Mouse (Mus musculus) layer of hippocampus, postnatal 10 days (tissue): Measurements from ENCODE around the gene Rab23. TPM values are rescaled to one million over a fixed set of nuclear protein-coding genes. Genes with fewer than 3 reads are reported as not detected.

Experiments used
- DNase-seq, 2 experiments: peaks; one replicate each; pipeline ENCODE4 v3.0.0; 2021; ENCODE audit warnings: low spot score in 2 of 2
- long read RNA-seq: library from polyadenylated mRNA; stranded (forward); transcript quantifications from one replicate; pipeline ENCODE4 v2.0.0, GENCODE M21; 2023
- total RNA-seq, 2 experiments: library from RNA; stranded (reverse); gene quantifications; 2 replicates each; pipeline ENCODE4 v1.2.3; 2021

The Rab23 gene
- 10 to 100 TPM; 27.7 to 34.2 TPM for total RNA-seq
- long read RNA-seq, full-length matches to known transcripts = 5 of 14 reads
- long read RNA-seq, partial matches to known transcripts = 0 of 14 reads
- long read RNA-seq, other reads (novel, unspliced or antisense) = 9 of 14 reads

DNA sequence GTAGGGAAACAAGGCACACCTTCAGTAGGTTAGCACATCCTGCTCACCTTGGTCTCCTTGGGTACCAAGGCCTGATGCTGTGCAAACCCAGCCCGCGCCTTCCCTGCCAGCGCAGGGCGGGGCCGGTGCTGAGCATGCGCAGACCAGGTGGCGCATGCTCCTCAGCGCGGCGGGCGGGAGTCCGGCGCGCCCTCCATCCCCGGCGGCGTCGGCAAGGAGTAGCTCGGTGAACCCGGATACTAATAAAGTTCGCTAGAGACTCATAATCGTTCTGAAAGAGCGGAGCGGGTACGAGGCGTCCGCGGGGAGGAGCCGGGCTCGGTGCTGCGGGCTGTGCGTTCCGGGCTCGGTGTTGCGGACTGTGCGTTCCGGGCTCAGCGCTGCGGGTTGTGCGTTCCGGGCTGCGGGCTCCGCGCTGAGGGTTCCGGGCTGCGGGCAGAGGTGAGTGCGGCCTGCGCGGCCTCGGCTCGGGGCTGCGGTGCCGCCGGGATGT, at the start of gene Rab23:
Gene Rab23 (plus strand): TSS at position 155 of the 493 bp plus-strand sequence.
- peak; percentile 82 to 89 for DNase-seq

DNA sequence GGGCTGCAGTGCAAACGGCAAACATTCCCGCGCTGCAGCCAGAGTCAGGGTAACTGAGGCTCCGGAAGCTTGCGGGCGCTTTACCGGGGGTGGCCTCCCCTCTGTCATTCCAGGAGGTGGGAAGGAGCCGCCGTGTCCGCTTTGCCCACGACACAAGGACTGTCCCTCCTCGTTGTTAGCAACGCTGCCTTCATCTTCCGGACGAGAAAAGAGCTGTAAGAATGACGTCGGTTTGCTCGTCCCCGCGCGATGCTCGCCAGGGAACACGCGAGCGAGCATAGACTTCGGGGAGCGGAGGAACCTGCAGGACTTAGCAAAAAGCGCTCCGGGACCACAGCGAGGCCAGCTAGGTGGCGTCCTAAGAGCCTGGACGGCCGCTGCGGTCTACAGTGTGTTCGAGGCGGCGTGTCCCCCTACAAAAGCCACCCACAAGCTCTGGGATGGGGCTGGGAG, 49.5 kb upstream of the Rab23 start:
- DNase-seq = peak; percentile 49 to 61

DNA sequence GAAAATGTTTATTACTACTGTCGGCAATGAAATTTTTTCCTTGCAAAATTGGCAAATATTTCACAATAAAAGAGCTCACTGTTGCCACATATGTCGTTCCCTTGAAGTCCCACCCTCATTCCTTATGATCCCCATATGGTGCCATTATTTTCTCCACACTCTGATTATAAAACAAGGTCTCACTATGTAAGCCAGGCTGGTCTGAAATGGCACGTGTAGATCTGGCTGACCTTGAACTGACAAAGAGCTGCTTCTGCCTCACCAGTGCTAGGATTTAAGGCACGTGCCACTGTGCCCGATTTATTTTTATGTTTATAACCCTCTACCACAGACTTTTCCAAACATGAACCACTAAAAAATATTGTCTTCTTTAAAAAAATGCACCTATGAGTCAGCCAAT, 48.2 kb upstream of the Rab23 start:
- no peak for DNase-seq

DNA sequence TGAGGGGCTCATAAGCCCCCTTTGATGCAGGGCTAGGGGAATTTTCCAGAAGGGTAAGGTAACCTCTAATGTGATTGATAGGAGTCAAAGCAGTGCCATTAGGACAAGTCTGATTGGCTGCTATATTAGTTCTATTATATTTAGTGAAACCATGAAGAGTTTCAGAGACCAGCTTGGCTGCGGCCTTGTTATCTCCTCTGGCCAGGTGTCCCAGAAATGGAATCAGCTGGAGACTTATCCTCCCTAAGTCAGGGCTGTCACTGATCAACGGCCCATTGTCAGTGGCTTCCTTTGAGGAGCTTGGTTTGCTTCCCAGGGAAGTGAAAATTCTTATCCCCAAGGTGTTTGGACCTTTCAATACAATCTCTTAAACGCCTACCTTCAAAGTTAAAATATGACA, 47.6 kb upstream of the Rab23 start:
- no peak for DNase-seq

DNA sequence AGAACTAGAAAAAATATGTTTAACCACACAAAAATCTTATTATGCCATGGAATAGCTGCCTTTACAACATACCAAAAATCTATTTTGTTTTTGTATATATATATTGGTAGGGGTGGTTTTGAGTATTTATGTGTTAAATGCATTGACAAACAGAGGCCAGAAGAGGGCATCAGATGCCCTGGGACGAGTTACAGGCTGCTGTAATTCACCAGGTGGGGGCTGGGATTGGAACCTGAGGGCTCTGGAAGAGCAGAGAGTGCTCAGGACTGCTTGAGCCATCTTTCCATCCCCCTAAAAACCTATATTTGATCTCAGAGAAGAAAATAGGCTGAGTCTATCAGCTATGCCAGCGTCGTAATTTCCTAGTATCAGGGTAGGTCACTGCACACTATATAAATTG, 47.2 kb upstream of the Rab23 start:
- DNase-seq = peak; percentile 37 to 54

DNA sequence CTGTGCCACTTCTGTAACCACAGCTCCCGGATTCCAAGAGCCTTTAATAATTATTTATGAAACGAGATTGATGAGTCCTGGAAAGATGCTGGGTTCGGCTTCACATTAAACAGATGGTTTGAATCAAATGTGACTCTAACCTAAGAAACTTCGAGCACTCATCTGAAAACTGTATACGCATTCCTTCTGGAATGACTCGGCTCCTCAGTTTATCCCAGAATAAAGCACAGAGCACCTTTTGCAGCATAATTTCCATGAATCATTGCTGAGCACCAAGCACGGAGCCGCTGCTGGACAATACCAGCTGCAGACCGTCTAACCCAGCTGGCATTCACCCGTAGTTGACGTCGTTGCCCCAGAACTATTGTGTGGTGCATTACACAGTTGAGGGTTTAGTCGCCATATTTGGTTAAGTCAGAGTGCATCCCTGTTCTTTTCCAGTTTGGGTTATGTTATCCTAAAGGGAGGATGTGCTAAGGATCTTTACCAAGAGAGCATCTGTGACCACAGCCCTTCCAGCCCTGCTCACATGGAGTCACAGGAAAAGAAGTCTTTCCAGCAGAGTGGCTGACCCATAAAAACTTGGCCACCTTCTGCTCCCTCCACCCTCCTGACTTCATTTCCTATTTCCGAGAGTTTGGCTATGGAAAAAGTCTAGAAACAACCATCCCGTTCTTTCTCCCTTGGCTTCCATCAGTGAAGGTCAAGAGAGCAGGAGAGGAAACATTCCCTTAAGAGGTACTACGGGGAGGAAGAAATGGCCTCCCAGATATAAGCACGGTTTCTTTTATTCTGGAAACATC, 46.3 kb upstream of the Rab23 start:
- no peak for DNase-seq

DNA sequence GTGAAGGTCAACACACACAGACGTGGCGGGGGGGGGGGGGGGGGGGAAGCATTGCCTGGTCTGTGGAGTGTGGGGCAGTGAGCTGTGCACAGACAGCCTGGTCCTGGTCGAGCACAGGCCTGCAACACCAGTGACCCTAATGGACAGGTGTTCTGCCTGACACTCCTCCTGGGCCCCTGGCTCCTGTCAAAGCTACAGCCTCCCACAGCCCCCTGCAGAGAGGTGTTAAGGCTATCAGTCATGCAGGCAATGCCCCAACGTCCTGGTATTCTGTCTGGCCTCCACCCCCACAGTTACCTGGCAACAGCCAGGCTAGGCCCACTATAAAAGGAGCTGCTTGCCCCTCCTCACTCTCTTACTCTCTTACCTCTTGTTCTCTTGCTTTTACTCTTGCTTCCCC, 39.3 kb upstream of the Rab23 start:
- no peak for DNase-seq

DNA sequence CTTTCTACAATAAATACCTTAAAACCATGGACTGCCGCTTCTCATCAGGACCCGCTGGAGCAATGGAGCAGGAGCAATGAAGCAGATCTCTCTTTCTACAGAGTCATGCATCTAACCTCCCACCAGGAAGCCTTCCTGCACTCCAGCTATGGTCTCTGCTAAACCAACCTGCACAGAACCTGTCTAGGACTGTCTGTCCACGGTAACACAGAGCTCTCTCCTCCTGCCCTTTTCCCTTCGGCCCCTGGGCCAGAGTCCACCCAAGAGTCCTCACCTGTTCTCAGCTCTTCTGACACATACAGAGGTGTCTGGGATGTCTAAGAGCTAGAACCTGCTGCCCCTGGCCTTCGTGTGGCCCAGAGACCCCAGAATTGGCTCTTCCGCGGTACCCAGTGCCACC, 38.8 kb upstream of the Rab23 start:
- DNase-seq = no peak

DNA sequence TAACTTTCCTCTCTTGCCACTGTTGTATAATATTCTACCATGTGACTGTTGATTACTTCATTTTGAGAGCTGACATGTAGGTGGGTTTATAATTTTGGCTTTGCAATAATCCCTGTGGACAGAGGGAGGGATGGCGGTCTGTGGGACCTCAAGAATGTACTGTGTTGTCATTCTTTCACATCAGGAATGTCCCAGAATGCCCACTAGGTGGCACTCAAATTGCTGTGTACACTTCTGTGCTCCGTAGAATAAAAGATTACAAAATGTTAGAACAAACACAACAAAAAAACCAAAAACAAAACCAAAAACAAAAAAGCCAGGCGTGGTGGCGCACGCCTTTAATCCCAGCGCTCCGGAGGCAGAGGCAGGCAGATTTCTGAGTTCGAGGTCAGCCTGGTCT, 35.2 kb upstream of the Rab23 start:
- DNase-seq = no peak

DNA sequence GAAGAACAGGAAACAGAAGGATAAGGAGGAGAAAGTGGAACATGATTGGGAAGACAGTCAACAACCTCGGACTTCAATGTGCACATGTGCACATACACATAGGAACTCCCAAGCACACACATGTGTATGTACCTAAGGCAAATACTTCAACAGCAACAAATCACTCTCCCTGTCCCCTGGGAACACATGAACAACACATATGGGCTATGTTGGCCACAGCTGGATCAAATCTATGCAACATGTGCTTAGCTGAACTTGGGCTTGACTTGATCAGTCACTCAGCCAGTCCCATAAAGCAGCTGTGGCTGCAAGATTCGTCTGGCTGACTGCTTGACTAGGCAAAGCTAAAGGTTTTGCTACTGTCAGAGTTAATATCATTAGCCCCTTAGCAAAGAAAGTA, 30.9 kb upstream of the Rab23 start:
- DNase-seq = no peak

DNA sequence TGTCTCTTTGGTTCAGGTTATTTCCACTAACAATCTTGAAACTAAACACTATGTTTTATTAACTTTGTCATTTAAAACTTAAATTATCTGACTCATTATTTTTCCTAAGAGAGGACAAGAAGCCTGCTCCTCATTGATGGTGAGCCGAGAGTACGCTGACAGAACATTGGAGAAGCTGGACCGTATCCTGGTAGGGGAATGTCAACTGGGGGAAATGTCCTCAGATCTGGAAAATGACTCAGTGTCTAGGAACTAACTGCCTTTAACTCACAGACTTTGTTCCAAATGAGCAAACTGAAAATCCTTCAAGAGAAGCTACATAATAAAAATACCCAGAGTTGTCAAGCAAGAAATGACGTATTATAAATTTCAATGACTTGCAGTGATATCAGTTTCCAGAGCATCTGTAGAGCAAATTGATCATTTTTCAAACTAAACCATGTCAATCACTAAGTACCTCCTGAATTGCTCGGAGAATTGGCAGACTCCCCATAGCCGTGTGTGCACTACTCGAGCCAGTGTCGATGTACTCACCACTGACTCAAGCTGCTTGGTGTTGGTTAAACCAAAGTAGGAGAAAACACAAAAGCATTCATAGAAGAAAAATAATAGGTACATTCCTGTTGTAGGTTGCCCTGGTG, 30.1 kb upstream of the Rab23 start:
- no peak for DNase-seq

DNA sequence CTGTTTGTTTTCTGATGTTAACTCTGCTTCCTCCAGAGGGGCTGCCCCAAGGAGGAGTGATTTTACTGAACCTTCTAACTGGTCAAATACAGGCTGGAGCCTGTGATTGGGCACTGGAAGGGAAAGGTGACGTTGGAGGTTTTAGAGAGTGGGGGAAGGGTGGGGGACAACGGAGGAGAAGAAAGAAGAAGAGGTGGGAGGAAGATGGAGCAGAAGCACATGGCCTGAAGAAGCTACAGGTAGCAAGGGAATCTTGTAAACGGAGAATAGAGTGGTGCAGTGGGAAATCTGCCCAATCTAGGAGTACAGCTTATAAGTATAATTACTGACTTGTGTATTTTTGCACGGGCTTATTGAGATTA, 29.6 kb upstream of the Rab23 start:
- no peak for DNase-seq

DNA sequence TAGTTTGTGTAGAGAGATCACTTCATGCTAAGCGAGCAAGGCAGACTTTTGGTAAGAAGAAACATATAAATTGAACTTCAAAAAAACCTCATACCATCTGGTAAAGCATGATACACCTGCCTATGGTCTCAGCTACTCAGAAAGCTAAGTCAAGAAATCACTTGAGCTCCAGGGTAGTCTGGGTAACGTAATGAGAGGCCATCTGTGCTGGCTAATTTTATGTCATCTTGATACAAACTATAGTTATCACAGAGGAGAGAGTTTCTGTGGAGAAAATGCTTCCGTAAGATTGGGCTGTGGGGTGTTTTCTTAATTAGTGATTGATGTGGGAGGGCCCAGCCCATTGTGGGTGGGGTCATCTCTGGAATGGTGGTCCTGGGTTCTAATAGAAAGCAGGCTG, 25.8 kb upstream of the Rab23 start:
- no peak for DNase-seq

DNA sequence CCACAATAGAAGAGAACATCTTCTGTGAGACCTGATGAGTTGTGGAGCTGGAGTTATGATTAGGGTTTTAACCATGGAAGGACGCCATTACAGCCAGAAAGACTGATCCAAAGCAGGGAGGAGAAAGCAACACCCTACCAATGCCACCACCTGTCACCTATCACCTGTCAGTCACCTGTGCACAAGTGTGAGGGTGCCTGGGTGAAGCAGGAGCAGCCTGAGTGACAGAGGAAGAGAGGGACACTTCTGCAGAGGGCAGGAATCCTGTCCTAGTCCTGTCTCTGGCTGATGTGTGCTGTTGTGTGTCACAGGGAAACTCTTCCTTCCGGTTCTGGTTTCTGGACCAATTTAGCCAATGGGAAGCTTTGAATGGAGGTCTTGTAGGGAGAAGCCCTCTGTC, 23.7 kb upstream of the Rab23 start:
- no peak for DNase-seq

DNA sequence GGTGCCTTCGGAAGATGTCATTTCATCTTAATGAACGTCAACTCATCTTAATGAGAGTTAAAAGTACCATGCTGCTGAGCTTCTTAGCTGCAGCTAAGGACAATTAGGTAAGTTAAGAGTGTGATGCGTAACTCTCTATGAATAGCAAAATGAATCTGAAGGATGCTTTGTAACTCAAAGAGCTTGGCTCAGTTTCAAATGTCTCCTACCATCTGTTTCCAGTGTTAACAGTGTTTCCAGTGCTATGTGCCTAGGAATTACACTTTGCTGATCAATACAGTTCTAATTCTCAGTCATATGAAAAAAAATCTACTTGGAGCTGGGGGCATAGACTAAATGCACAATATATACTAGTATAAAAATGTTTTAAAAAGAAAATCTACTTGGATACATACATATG, 18.4 kb upstream of the Rab23 start:
- DNase-seq = no peak

DNA sequence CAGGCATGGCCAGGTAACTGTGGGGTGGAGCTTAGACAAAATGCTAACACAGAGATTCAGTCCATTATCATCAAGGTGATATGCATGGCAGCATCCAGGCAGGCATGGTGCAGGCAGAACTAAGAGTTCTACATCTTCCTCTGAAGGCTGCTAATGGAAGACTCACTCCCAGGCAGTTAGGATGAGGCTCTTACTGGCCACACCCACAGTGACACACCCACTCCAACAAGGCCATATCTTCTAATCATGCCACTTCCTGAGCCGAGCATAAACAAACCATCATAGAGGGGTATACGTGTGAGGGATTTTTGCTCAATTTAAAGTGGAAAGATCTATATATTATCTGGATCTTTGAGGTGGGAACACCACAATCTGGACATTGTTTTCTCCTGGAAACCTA, 10.1 kb upstream of the Rab23 start:
- no peak for DNase-seq

DNA sequence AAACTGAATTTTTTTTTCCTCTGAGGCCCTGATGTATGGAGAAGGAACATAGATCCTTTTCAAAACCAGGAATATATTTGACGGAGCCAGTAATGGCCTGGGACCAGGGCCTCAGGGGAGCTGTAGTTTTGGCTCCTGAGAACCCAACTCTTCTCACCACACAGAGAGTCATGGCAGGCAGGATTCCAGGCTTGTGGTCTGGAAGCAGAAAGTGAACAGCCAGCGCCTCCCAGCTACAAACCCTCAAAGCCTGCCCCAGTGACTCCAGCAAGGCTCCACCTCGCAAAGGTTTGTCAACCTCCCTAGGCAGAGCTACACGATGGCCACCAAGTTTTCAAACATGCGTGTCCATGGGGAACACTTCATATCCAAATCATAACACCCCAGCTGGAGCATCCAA, 7.7 kb upstream of the Rab23 start:
- DNase-seq = no peak

DNA sequence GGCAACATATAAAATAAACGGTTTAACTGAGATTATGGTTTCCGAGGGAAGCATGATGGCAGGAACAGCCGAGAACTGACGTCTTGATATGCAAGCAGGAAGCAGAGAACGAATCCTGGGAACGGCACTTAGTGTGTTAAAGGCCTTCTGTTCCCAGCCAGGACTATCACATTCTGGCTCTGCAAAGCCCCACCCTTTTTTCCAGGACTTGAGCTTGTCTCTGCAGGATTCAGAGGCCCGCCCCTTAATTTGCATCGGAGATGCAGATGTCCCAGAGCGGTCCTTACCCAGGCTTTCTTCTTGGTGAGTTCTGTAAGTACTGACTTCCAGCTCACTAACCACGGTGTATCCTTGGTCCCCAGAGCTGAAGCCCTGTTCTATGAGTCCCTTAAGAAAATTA, 4.9 kb upstream of the Rab23 start:
- DNase-seq = no peak

DNA sequence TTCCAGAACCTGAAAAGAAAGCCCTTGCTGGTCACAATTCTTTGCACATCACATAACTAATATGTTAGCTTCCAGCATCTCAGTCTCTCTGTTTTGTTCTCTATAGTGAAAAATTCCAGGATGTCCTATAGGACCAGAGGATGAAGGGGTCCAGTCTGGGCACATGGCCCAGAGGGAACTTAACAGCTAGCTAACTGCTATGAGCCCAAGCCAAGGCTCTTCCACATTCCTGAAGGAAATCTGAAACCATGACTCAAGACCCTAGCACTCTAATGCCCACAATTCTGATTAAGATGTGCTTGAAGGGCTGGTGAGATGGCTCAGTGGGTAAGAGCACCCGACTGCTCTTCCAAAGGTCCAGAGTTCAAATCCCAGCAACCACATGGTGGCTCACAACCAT, 2.1 kb upstream of the Rab23 start:
- no peak for DNase-seq

DNA sequence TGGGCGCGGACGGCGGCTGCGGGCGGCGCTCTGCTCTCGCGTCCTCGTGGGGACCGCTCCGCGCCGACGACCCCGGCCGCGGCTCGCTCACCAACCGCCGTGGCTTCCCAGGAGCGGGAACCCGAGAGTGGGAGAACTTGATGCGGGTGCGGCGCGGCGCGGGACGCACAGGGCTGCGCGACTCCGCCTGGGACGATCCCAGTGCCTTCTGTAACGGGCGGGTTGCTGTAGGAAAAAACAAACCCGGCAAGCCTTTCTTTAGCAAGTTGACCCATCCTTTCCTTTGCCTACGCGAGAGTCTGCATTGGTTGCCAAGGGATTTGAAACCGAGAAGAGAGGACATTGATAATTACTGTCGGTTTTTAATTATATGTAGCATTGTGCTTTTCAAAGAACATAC, 544 bp downstream of the Rab23 start:
- no peak for DNase-seq

DNA sequence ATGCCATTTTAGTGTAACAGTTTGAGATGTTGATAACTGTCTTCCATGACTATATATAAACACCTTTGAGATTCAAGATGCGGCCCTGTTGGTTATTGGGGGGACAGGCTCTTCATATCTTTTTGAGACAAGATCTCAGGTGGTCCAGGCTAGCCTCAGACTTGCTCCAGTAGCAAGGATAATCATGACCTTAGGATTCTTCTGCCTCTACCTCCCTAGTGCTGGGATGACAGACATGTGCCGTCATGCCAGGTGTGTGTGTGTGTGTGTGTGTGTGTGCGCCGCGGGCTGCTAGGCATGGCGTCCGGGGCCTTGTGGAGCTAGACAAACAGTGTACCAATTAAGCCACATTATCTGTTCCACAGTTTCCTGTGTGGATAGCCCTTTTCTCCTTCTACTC, 1.3 kb downstream of the Rab23 start:
- no peak for DNase-seq

DNA sequence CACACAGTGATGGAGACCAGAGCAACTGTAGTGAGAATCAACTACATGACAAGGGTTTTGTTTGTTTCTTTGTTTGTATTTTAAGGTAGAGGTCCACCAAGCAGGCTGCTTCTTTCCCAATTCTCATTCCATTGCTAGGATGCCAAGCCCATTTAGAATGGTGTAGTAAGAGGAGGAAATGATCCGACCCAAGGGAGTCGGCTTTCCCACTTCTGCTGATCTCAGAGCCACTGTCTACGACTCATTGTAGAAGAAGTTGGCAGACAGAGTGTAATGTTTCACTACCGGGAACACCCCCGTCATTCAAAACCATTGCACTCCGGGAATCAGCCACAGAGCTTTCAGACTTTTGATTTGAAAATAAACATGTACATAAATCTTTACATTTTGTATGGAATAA, 4.8 kb downstream of the Rab23 start:
- no peak for DNase-seq

DNA sequence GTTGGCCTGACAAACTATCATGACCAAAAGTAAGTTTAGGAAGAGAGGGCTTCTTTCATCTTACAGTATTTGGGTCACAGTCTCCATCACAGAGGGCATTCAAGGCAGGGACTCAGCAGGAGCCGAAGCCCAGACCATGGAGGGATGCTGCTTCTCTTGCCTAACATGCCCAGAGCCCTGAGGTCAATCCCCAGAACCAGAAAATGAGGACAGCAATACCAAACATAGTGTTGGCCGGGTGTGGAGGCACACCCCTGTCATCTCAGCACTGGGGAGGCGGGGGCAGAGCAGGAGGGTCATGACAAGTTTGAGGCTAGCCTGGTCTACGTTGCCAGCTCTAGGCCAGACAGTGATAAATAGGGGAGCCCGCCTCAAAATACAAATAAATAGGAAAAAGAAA, 5.4 kb downstream of the Rab23 start:
- no peak for DNase-seq
